Mouse (Mus musculus) granulocyte monocyte progenitor cell, adult 5-6 weeks (primary cell): ENCODE data around the gene Tfcp2. TPM values are rescaled to one million over a fixed set of nuclear protein-coding genes. Genes with fewer than 3 reads are reported as not detected.

Experiments
- ATAC-seq: replicated peaks from 2 replicates; pipeline ENCODE4 v1.8.0; 2016; ENCODE audit warnings: mild to moderate bottlenecking, moderate TSS enrichment, inconsistent platforms; ENCODE audit not compliant: poor library complexity, severe bottlenecking
- total RNA-seq, 2 experiments: library from RNA; stranded (forward) in 1 of 2; stranded (reverse) in 1 of 2; fragments of 200-712, 200-1000 nt in 1 of 2; fragments of >200 nt in 1 of 2; fragmentation: Nextera tagmentation in 1 of 2; gene quantifications; 2 replicates each; pipeline ENCODE4 v1.2.3; 2014 to 2017

Tfcp2 gene
- total RNA-seq, 2 experiments from 2014 or later = 8.3 to 12.8 TPM

DNA sequence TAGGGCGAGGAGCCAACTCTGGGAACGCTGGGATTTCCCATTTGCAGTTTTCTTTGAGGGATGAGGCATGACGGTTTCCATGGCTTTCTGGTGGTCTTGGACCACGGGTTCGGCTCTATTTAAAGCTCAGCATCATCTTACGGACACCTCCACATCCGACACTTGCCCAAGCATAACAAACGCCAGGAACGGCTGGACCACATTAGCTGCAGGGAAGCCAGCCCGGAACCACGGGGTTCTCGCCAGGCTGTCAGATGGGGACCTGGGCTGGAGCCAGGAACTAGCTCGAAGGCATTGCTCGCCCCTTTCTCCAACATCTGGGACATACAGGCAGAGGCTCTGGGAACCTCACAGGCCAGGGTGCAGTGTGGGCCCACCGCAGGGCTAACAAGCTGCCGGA lies 100.6 kb downstream of the Tfcp2 start:
- no peak for ATAC-seq

DNA sequence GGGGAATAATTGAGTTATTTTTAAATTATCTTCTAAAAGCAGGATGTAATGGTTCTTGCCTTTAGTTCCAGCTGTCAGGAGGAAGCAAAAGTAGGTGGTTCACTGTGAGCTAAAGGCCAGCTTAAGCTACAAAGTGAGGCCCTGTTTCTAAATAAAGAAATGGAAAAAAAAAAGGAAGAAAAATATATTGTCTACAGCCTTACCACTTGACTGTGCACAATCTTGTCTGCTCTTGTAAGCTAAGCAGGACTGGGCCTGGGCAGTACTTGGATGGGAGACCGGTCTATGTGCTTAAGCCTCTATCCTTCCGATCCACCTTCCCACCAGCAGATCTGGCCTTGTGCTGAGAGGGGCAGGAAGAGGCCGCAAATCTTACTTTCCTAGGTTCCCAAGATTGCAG lies 102.3 kb downstream of the Tfcp2 start:
- no peak for ATAC-seq

DNA sequence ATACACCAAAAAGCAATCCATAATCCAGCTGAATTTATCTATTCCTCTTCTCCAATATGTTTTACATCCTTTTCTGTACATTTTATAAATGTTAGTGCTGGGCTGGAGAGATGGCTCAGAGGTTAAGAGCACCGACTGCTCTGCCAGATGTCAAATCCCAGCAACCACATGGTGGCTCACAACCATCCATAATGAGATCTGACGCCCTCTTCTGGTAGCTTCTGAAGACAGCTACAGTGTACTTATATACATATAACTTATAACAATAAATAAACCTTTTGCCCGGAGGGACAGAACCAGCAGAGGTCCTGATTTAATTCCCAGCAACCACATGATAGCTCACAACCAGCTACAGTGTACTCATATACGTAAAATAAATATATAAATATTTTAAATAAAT lies 103.2 kb downstream of the Tfcp2 start:
- ATAC-seq = no peak

Other genes with a start within 250 kb of the Tfcp2 start
- 24.4 and 27.4 TPM in 2 replicates for gene Mettl7a1, start 247.9 kb downstream of the Tfcp2 start, total RNA-seq (2014; fragmentation: Nextera tagmentation)
- 50.9 and 53.6 TPM in 2 replicates for gene Mettl7a1, start 247.9 kb downstream of the Tfcp2 start, total RNA-seq (2017)
- gene Mettl7a3, start 217.1 kb downstream of the Tfcp2 start, total RNA-seq (2014; fragmentation: Nextera tagmentation) = not detected in 2 replicates
- not detected in 2 replicates for gene Mettl7a3, start 217.1 kb downstream of the Tfcp2 start, total RNA-seq (2017)
- gene Methig1, start 198.9 kb downstream of the Tfcp2 start, total RNA-seq (2014; fragmentation: Nextera tagmentation) = not detected in 2 replicates
- not detected in 2 replicates for gene Methig1, start 198.9 kb downstream of the Tfcp2 start, total RNA-seq (2017)
- gene Mettl7a2, start 198.8 kb downstream of the Tfcp2 start, total RNA-seq (2014; fragmentation: Nextera tagmentation) = not detected in 2 replicates
- not detected in 2 replicates for gene Mettl7a2, start 198.8 kb downstream of the Tfcp2 start, total RNA-seq (2017)
- gene Higd1c, start 187.5 kb downstream of the Tfcp2 start, total RNA-seq (2014; fragmentation: Nextera tagmentation) = not detected in 2 replicates
- gene Higd1c, start 187.5 kb downstream of the Tfcp2 start, total RNA-seq (2017) = not detected in 2 replicates
- not detected in 2 replicates for gene Gm5475, start 129.9 kb downstream of the Tfcp2 start, total RNA-seq (2014; fragmentation: Nextera tagmentation)
- gene Gm5475, start 129.9 kb downstream of the Tfcp2 start, total RNA-seq (2017) = not detected in 2 replicates
- 10.2 and 10.3 TPM in 2 replicates for gene Slc11a2, start 126.9 kb downstream of the Tfcp2 start, total RNA-seq (2014; fragmentation: Nextera tagmentation)
- gene Slc11a2, start 126.9 kb downstream of the Tfcp2 start, total RNA-seq (2017) = 8.6 and 8.9 TPM in 2 replicates
- 42.5 and 46.2 TPM in 2 replicates for gene Letmd1, start 83.0 kb downstream of the Tfcp2 start, total RNA-seq (2014; fragmentation: Nextera tagmentation)
- 25.7 and 34.0 TPM in 2 replicates for gene Letmd1, start 83.0 kb downstream of the Tfcp2 start, total RNA-seq (2017)
- gene Csrnp2, start 56.5 kb downstream of the Tfcp2 start, total RNA-seq (2014; fragmentation: Nextera tagmentation) = 1.1 and 2.5 TPM in 2 replicates
- gene Csrnp2, start 56.5 kb downstream of the Tfcp2 start, total RNA-seq (2017) = 1.6 and 2.0 TPM in 2 replicates
- not detected in 2 replicates for gene Pou6f1, start 48.0 kb upstream of the Tfcp2 start, total RNA-seq (2014; fragmentation: Nextera tagmentation)
- gene Pou6f1, start 48.0 kb upstream of the Tfcp2 start, total RNA-seq (2017) = 0.46 TPM in 1 of 2 replicates, not detected in the other
- gene Dazap2, start 63.3 kb upstream of the Tfcp2 start, total RNA-seq (2014; fragmentation: Nextera tagmentation) = 252 and 291 TPM in 2 replicates
- gene Dazap2, start 63.3 kb upstream of the Tfcp2 start, total RNA-seq (2017) = 155 and 168 TPM in 2 replicates
- gene Smagp, start 84.9 kb upstream of the Tfcp2 start, total RNA-seq (2014; fragmentation: Nextera tagmentation) = 5.4 and 6.1 TPM in 2 replicates
- gene Smagp, start 84.9 kb upstream of the Tfcp2 start, total RNA-seq (2017) = not detected in 2 replicates
- 114 TPM in 2 replicates for gene Bin2, start 117.5 kb upstream of the Tfcp2 start, total RNA-seq (2014; fragmentation: Nextera tagmentation)
- 98.3 and 98.8 TPM in 2 replicates for gene Bin2, start 117.5 kb upstream of the Tfcp2 start, total RNA-seq (2017)
- 4.7 and 7.9 TPM in 2 replicates for gene Cela1, start 135.9 kb upstream of the Tfcp2 start, total RNA-seq (2014; fragmentation: Nextera tagmentation)
- gene Cela1, start 135.9 kb upstream of the Tfcp2 start, total RNA-seq (2017) = 2.3 and 2.5 TPM in 2 replicates
- 25.4 and 27.4 TPM in 2 replicates for gene Galnt6, start 177.4 kb upstream of the Tfcp2 start, total RNA-seq (2014; fragmentation: Nextera tagmentation)
- gene Galnt6, start 177.4 kb upstream of the Tfcp2 start, total RNA-seq (2017) = 32.5 and 44.6 TPM in 2 replicates
- 11.3 and 23.0 TPM in 2 replicates for gene Slc4a8, start 209.7 kb upstream of the Tfcp2 start, total RNA-seq (2014; fragmentation: Nextera tagmentation)
- 26.9 and 34.5 TPM in 2 replicates for gene Slc4a8, start 209.7 kb upstream of the Tfcp2 start, total RNA-seq (2017)